Comparison of ENCODE assay signal across 26 mouse cellular contexts in the genomic region with DNA sequence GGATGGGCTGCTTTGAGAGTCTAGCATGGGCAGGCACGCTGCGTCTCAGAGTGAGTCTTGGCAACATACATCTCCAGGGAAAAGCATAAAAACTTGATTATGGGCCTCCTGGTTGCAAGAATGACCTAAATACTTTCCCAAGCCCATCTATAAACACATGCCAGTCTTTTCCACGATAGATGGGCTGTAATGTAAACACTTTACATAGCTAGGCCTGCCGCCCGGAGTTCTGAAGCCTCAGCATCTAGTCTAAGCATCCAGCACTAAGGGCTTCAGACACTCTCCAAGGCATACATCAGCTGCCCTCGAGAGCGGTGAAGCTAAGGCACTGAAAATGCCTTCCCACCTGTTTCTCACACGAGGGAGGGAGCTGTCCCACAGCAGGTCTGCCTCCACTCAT.
DNase-seq lines count a peak whose midpoint lies in the region; ATAC-seq and TF ChIP-seq lines count a peak whose summit lies in the region.
"Had no signal": no experiment of that assay in that cellular context is flagged by ENCODE, and none has a peak within 500 bp of the region (broad histone marks: within the 10 kb centered on the region; RNA-seq: fewer than 3 reads in every experiment).

No protein-coding gene starts in this region.

- H3K4me1 ChIP-seq in intestine, embryonic 14.5 days (replicated peaks; ENCODE audit: control insufficient read depth, insufficient read depth, low read length) = peaks cover 10% of the 10 kb centered on the region; the same call in 1 of the 2 replicates
- no peaks in the 10 kb centered on the region for H3K4me1 ChIP-seq in intestine, postnatal 0 days (replicated peaks; ENCODE audit: control insufficient read depth, insufficient read depth, low read length)
- peaks cover 11% of the 10 kb centered on the region; the same call in 1 of the 2 replicates for H3K4me1 ChIP-seq in intestine, embryonic 16.5 days (ENCODE audit: control insufficient read depth, insufficient read depth, low read length)
- H3K4me1 ChIP-seq in stomach, postnatal 0 days (replicated peaks; ENCODE audit: control insufficient read depth, insufficient read depth) = peaks cover 2% of the 10 kb centered on the region; the same call in 1 of the 2 replicates
- peaks cover 2% of the 10 kb centered on the region for H3K4me1 ChIP-seq in cerebellum, adult 2 months (ENCODE audit: control insufficient read depth, insufficient read depth, low read length)

- no peak overlapping the region for H3K4me3 ChIP-seq in intestine, embryonic 14.5 days (ENCODE audit: low read depth, low read length)
- H3K4me3 ChIP-seq in intestine, postnatal 0 days (ENCODE audit: low read depth, low read length) = no peak overlapping the region
- no peak overlapping the region for H3K4me3 ChIP-seq in intestine, embryonic 16.5 days (ENCODE audit: low read length)
- H3K4me3 ChIP-seq in stomach, postnatal 0 days (ENCODE audit: low read depth, low read length) = no peak overlapping the region
- no peak overlapping the region for H3K4me3 ChIP-seq in cerebellum, adult 2 months (replicated peaks; ENCODE audit: insufficient read depth, low read depth, low read length)
- H3K4me3 ChIP-seq: heart, embryonic 10.5 days; hindbrain, embryonic 13.5 days; kidney, embryonic 15.5 days had no signal

- intact Hi-C loops in heart, postnatal 14 days (cut with DNase I) = no loop called here

- 26% methylated on average over 8 of the region's 8 CpGs for WGBS in intestine, embryonic 14.5 days
- 54% methylated on average over 8 of the region's 8 CpGs for WGBS in intestine, postnatal 0 days
- WGBS in intestine, embryonic 16.5 days = 49% methylated on average over 8 of the region's 8 CpGs
- 38% methylated on average over 8 of the region's 8 CpGs for WGBS in stomach, postnatal 0 days
- 83% methylated on average over 8 of the region's 8 CpGs for WGBS in cerebellum, adult 2 months

- no peaks in the 10 kb centered on the region for H3K36me3 ChIP-seq in intestine, embryonic 14.5 days (ENCODE audit: control insufficient read depth, insufficient read depth, low read length)
- no peaks in the 10 kb centered on the region; the same call in 1 of the 2 replicates for H3K36me3 ChIP-seq in intestine, postnatal 0 days (ENCODE audit: control insufficient read depth, insufficient read depth)
- H3K36me3 ChIP-seq in intestine, embryonic 16.5 days (ENCODE audit: control insufficient read depth, insufficient read depth, low read length) = no peaks in the 10 kb centered on the region
- H3K36me3 ChIP-seq in stomach, postnatal 0 days (ENCODE audit: control insufficient read depth, insufficient read depth, low read length) = no peaks in the 10 kb centered on the region
- H3K36me3 ChIP-seq: heart, embryonic 10.5 days; hindbrain, embryonic 13.5 days; kidney, embryonic 15.5 days had no signal

- peak overlapping the region; percentile 24; the same call in 1 of the 2 replicates for H3K27ac ChIP-seq in intestine, embryonic 14.5 days (ENCODE audit: low read depth)
- no peak overlapping the region for H3K27ac ChIP-seq in intestine, postnatal 0 days (ENCODE audit: low read depth, low read length)
- H3K27ac ChIP-seq in intestine, embryonic 16.5 days (ENCODE audit: low read length) = no peak overlapping the region
- 0 out of 2 replicates have a peak overlapping the region, but pooled peaks have one; percentile 18 for H3K27ac ChIP-seq in stomach, postnatal 0 days (replicated peaks)
- no peak overlapping the region for H3K27ac ChIP-seq in cerebellum, adult 2 months (ENCODE audit: insufficient read depth, low read length)
- H3K27ac ChIP-seq: heart, embryonic 10.5 days; hindbrain, embryonic 13.5 days; kidney, embryonic 15.5 days; macrophage had no signal

- no peak for TF ChIP-seq CTCF in intestine, postnatal 0 days (IDR thresholded peaks at IDR 0.05; ENCODE audit: low read depth)
- no peak for TF ChIP-seq CTCF in stomach, postnatal 0 days (IDR thresholded peaks at IDR 0.05; ENCODE audit: low read depth)
- TF ChIP-seq CTCF in cerebellum, adult 2 months (IDR thresholded peaks at IDR 0.05; ENCODE audit: borderline replicate concordance, insufficient read depth, low read depth, low read length) = no peak

- no peak overlapping the region for H3K9ac ChIP-seq in intestine, embryonic 14.5 days (ENCODE audit: low read length)
- H3K9ac ChIP-seq in intestine, postnatal 0 days (ENCODE audit: low read depth, low read length) = no peak overlapping the region
- H3K9ac ChIP-seq in intestine, embryonic 16.5 days (ENCODE audit: low read depth, low read length) = no peak overlapping the region
- no peak overlapping the region for H3K9ac ChIP-seq in stomach, postnatal 0 days (ENCODE audit: low read length)
- H3K9ac ChIP-seq: forebrain, postnatal 0 days; hindbrain, embryonic 13.5 days; kidney, embryonic 15.5 days had no signal

- DNase-seq in intestine, embryonic 14.5 days (ENCODE audit: low spot score) = no peak
- peak; percentile 75 for DNase-seq in lung, postnatal 10 days
- DNase-seq in stomach, postnatal 0 days (ENCODE audit: low spot score) = no peak
- no peak for DNase-seq in heart, postnatal 14 days
- no peak for DNase-seq in cerebellum, adult 2 months
- no peak for DNase-seq in right cerebral cortex, postnatal 36 days (ENCODE audit: low spot score in 2 of 2)
- DNase-seq: adrenal gland, postnatal 14 days; cerebellum, adult 11 months; cerebellum, postnatal 25 days; embryo, embryonic 11 days; forebrain, postnatal 0 days; kidney, postnatal 4 days; layer of hippocampus, adult 9-11 months; retina, postnatal 1 day; right cerebral cortex, postnatal 4 days; thymus, postnatal 36 days had no signal

- no peaks in the 10 kb centered on the region for H3K9me3 ChIP-seq in intestine, embryonic 14.5 days (ENCODE audit: control insufficient read depth, low read length)
- no peaks in the 10 kb centered on the region for H3K9me3 ChIP-seq in intestine, postnatal 0 days (ENCODE audit: control insufficient read depth)
- H3K9me3 ChIP-seq in intestine, embryonic 16.5 days (ENCODE audit: control insufficient read depth, low read length) = no peaks in the 10 kb centered on the region
- H3K9me3 ChIP-seq in stomach, postnatal 0 days (ENCODE audit: control insufficient read depth, low read length) = no peaks in the 10 kb centered on the region
- H3K9me3 ChIP-seq: G1E; heart, embryonic 10.5 days; hindbrain, embryonic 13.5 days; kidney, embryonic 15.5 days had no signal

- TF ChIP-seq EP300 in stomach, postnatal 0 days (optimal IDR thresholded peaks at IDR 0.05) = no peak

- H3K4me2 ChIP-seq in intestine, embryonic 14.5 days (ENCODE audit: low read length) = no peak overlapping the region
- no peak overlapping the region for H3K4me2 ChIP-seq in intestine, postnatal 0 days (replicated peaks; ENCODE audit: low read depth)
- H3K4me2 ChIP-seq in intestine, embryonic 16.5 days (ENCODE audit: low read depth, low read length) = no peak overlapping the region
- no peak overlapping the region for H3K4me2 ChIP-seq in stomach, postnatal 0 days (replicated peaks; ENCODE audit: low read depth)
- H3K4me2 ChIP-seq: hindbrain, embryonic 13.5 days; kidney, embryonic 15.5 days; liver, embryonic 11.5 days; midbrain, embryonic 11.5 days had no signal

- TF ChIP-seq POLR2A in cerebellum, adult 2 months (IDR thresholded peaks at IDR 0.05; ENCODE audit: borderline replicate concordance, insufficient read depth, low read length) = no peak

- no peaks in the 10 kb centered on the region for H3K27me3 ChIP-seq in intestine, embryonic 14.5 days (replicated peaks; ENCODE audit: control insufficient read depth, insufficient read depth, low read length)
- no peaks in the 10 kb centered on the region for H3K27me3 ChIP-seq in intestine, postnatal 0 days (replicated peaks; ENCODE audit: control insufficient read depth, insufficient read depth, low read length)
- H3K27me3 ChIP-seq in intestine, embryonic 16.5 days (replicated peaks; ENCODE audit: control insufficient read depth, insufficient read depth, low read length) = no peaks in the 10 kb centered on the region
- no peaks in the 10 kb centered on the region for H3K27me3 ChIP-seq in stomach, postnatal 0 days (ENCODE audit: control insufficient read depth, insufficient read depth, low read length)
- no peaks in the 10 kb centered on the region for H3K27me3 ChIP-seq in cerebellum, adult 2 months (ENCODE audit: control insufficient read depth, insufficient read depth, low read length)
- H3K27me3 ChIP-seq: hindbrain, embryonic 13.5 days; kidney, embryonic 15.5 days had no signal

- peak; percentile 40; the same call in 1 of the 2 replicates for ATAC-seq in intestine, embryonic 14.5 days (replicated peaks; ENCODE audit: low FRiP score, low TSS enrichment, low read depth)
- no peak for ATAC-seq in intestine, postnatal 0 days
- ATAC-seq in intestine, embryonic 16.5 days = peak; percentile 48
- peak; percentile 59; the same call in 1 of the 2 replicates for ATAC-seq in stomach, postnatal 0 days (ENCODE audit: low FRiP score, low TSS enrichment)
- ATAC-seq: forebrain, postnatal 0 days; inflammation-experienced regulatory T-cells, adult 6 months had no signal

Comparison
In these comparisons a context has a peak if more than half of its experiments do, and no peak if none do; other contexts are left out.
1. H3K27ac ChIP-seq: peak in intestine, embryonic 14.5 days (single experiment) and stomach, postnatal 0 days (single experiment); none in intestine, postnatal 0 days (single experiment), intestine, embryonic 16.5 days (single experiment) and cerebellum, adult 2 months (single experiment).